Mouse (Mus musculus) heart, embryonic 14.5 days (tissue): ENCODE results near the gene Sf3a1. TPM values are rescaled to one million over a fixed set of nuclear protein-coding genes. Genes with fewer than 3 reads are reported as not detected.

Source experiments
- ATAC-seq: fragments of 200-750 bp; cut with Nextera tagmentation; 2 replicates; pipeline ENCODE4 v1.8.0; 2017; ENCODE audit warnings: low read depth, moderate TSS enrichment; ENCODE audit not compliant: insufficient number of reproducible peaks, insufficient read depth, low FRiP score
- H3K27ac ChIP-seq, 2 experiments: fragments of 200-500 bp in 1 of 2; fragments of 300-500 bp in 1 of 2; sonication (generic) in 1 of 2; replicated peaks in 1 of 2; 2 replicates each; pipeline ENCODE4 v1.5.1; 2012 to 2014; ENCODE audit warnings: low read depth in 2 of 2, low read length in 2 of 2, control low read depth in 1 of 2, mild to moderate bottlenecking in 1 of 2, mixed read lengths in 1 of 2; ENCODE audit not compliant: control insufficient read depth in 1 of 2, insufficient read depth in 1 of 2
- H3K27me3 ChIP-seq: fragments of 300-500 bp; sonication (generic); 2 replicates; pipeline ENCODE4 v1.6.1; 2014; ENCODE audit warnings: mild to moderate bottlenecking, low read length, control low read depth; ENCODE audit not compliant: control insufficient read depth, insufficient read depth
- H3K36me3 ChIP-seq: fragments of 300-500 bp; sonication (generic); 2 replicates; pipeline ENCODE4 v1.6.1; 2014; ENCODE audit warnings: mild to moderate bottlenecking, control low read depth, low read length, mixed read lengths; ENCODE audit not compliant: control insufficient read depth, insufficient read depth
- H3K4me1 ChIP-seq, 2 experiments: fragments of 200-500 bp in 1 of 2; fragments of 300-500 bp in 1 of 2; sonication (generic) in 1 of 2; 2 replicates each; pipeline ENCODE4 v1.6.1; 2012 to 2014; ENCODE audit warnings: low read length in 2 of 2, control low read depth in 1 of 2, mixed read lengths in 1 of 2; ENCODE audit not compliant: control insufficient read depth in 2 of 2, insufficient read depth in 2 of 2
- H3K4me2 ChIP-seq: fragments of 300-500 bp; sonication (generic); 2 replicates; pipeline ENCODE4 v1.6.1; 2014; ENCODE audit warnings: mild to moderate bottlenecking, low read length
- H3K4me3 ChIP-seq, 2 experiments: fragments of 200-500 bp in 1 of 2; fragments of 300-500 bp in 1 of 2; sonication (generic) in 1 of 2; 2 replicates each; pipeline ENCODE4 v1.5.1; 2012 to 2014; ENCODE audit warnings: low read length in 2 of 2, mild to moderate bottlenecking in 2 of 2, control low read depth in 1 of 2, low read depth in 1 of 2, moderate library complexity in 1 of 2; ENCODE audit not compliant: control insufficient read depth in 1 of 2, insufficient read depth in 1 of 2
- H3K9ac ChIP-seq: fragments of 300-500 bp; sonication (generic); 2 replicates; pipeline ENCODE4 v1.6.1; 2014; ENCODE audit warnings: mild to moderate bottlenecking, low read length
- H3K9me3 ChIP-seq: fragments of 300-500 bp; sonication (generic); 2 replicates; pipeline ENCODE4 v1.6.1; 2016; ENCODE audit warnings: low read length, control low read depth; ENCODE audit not compliant: control insufficient read depth
- WGBS: fragments of 180-500 bp; shearing (Covaris S2); extraction: QIAGEN DNeasy Blood & Tissue Kit; methylation state at CpG from one replicate; pipeline ENCODE4 v1.1.7; 2014; 5-methylcytosine and 5-hydroxymethylcytosine counted together
- polyA plus RNA-seq: library from polyadenylated mRNA; unstranded; fragments of >200 nt; fragmentation: Nextera tagmentation; extraction: Ambion mirVana; gene quantifications from 2 replicates; pipeline ENCODE4 v1.2.1, GENCODE M21; 2014

Sf3a1 gene
- polyA plus RNA-seq, 1 experiment from 2014 or later = 31.6 TPM

DNA sequence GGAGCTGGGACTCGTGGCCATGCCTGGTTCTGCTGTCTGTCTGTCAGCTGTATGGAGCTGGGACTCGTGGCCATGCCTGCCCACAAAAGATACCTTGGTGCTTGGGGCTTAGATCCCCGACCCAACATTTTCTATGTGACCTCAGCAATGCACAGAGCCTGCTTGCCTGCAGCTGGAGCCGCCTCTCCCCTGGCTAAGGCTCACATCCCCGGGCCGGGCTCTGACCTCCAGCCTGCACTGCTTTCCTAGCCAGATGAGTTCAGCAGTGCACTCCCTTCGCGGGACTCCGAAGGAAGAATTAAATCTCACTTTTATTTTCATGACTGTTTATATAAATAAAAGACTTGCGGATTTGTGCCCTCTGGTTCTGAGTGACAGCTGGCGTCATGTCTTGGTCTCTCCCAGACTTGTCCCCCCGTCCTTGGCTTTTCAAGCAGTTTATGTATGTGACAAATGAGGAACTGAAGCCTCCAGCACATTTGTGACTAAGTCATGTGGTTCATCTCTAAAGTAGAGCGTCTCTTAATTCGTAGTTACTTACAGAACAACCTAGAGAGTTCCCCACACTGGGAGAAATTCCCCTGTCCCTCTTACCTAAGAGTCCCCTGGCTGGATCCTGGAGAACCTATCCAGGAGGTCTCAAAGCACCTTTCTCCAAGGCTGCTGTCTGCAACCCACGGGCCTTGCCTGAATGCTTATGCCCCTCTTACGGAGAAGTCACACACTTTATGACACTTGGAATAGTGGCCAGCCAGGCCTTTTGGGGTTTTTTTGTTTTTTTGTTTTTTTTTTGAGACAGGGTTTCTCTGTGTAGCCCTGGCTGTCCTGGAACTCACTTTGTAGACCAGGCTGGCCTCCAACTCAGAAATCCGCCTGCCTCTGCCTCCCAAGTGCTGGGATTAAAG, 62.1 kb downstream of the Sf3a1 start:
- ATAC-seq = no peak
- Histone ChIP-seq H3K36me3 (no peaks in the 10 kb centered on the region), H3K4me3 (no peak overlapping the region), H3K9me3 (no peaks in the 10 kb centered on the region), H3K27me3 (no peaks in the 10 kb centered on the region; the same call in 1 of the 2 replicates), H3K4me1 (peaks cover 10 to 12% of the 10 kb centered on the region in 2 experiments), H3K9ac (no peak overlapping the region), H3K4me2 (no peak overlapping the region), H3K27ac (no peak overlapping the region)
- WGBS = 73% methylated on average over 17 of the region's 17 CpGs

GRCm38 (mm10) chr11:4223393-4224188, 63.4 kb downstream of the Sf3a1 start:
- Histone ChIP-seq H3K36me3 (no peaks in the 10 kb centered on the region), H3K4me2 (no peak overlapping the region), H3K27me3 (no peaks in the 10 kb centered on the region; the same call in 1 of the 2 replicates), H3K27ac (no peak overlapping the region), H3K4me3 (no peak overlapping the region), H3K9ac (no peak overlapping the region), H3K4me1 (peaks cover 2 to 6% of the 10 kb centered on the region in 2 experiments; a peak in 3 of 4 replicates), H3K9me3 (no peaks in the 10 kb centered on the region)
- WGBS = 18% methylated on average over 7 of the region's 7 CpGs
- ATAC-seq = no peak

GRCm38 (mm10) chr11:4224223-4224622, 64.1 kb downstream of the Sf3a1 start:
- Histone ChIP-seq H3K36me3 (no peaks in the 10 kb centered on the region), H3K9ac (no peak overlapping the region; the same call in 1 of the 2 replicates), H3K4me1 (peaks cover 2% of the 10 kb centered on the region in 2 experiments; a peak in 2 of 4 replicates), H3K27me3 (no peaks in the 10 kb centered on the region; the same call in 1 of the 2 replicates), H3K4me3 (no peak overlapping the region), H3K9me3 (no peaks in the 10 kb centered on the region), H3K4me2 (no peak overlapping the region), H3K27ac (no peak overlapping the region)
- 42% methylated on average over 2 of the region's 2 CpGs for WGBS
- ATAC-seq = no peak

GRCm38 (mm10) chr11:4226569-4227325, 66.6 kb downstream of the Sf3a1 start:
- no peaks in the 10 kb centered on the region for H3K9me3 ChIP-seq
- ATAC-seq = no peak
- no peaks in the 10 kb centered on the region; a peak in 1 of 4 replicates for H3K4me1 ChIP-seq
- 67% methylated on average over 5 of the region's 5 CpGs for WGBS
- H3K27me3 ChIP-seq = no peaks in the 10 kb centered on the region
- no peak overlapping the region for H3K4me2 ChIP-seq
- H3K4me3 ChIP-seq = no peak overlapping the region
- no peak overlapping the region for H3K27ac ChIP-seq
- H3K9ac ChIP-seq = no peak overlapping the region
- no peaks in the 10 kb centered on the region for H3K36me3 ChIP-seq

DNA sequence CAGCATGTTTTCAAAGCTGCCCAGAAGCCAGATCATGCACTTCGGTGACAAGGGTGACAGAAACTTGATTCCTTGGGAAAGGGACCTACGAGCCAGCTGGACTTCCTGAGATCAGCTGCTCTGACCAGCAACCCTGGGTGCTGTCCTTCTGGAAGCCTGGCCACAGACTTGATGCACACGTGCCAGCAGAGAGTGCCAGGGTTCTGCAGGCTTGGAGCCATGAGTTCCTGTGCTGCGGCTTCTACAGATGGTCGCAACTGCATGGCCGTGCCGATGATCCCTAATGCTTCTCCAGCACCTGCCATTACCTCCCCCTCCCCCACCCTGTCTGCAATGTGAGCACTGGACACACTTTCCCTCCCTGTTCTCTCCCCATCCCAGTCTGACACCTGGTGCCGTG, 68.3 kb downstream of the Sf3a1 start:
- ATAC-seq = no peak
- H3K27ac ChIP-seq = no peak overlapping the region
- H3K9ac ChIP-seq = no peak overlapping the region
- H3K4me2 ChIP-seq = no peak overlapping the region
- no peaks in the 10 kb centered on the region for H3K36me3 ChIP-seq
- no peak overlapping the region for H3K4me3 ChIP-seq
- peaks cover 0 to 2% of the 10 kb centered on the region in 2 experiments; a peak in 1 of 4 replicates for H3K4me1 ChIP-seq
- no peaks in the 10 kb centered on the region for H3K27me3 ChIP-seq
- 28% methylated on average over 8 of the region's 8 CpGs for WGBS
- no peaks in the 10 kb centered on the region for H3K9me3 ChIP-seq

GRCm38 (mm10) chr11:4229841-4230240, 69.7 kb downstream of the Sf3a1 start:
- 55% methylated on average over 4 of the region's 4 CpGs for WGBS
- no peak overlapping the region for H3K9ac ChIP-seq

DNA sequence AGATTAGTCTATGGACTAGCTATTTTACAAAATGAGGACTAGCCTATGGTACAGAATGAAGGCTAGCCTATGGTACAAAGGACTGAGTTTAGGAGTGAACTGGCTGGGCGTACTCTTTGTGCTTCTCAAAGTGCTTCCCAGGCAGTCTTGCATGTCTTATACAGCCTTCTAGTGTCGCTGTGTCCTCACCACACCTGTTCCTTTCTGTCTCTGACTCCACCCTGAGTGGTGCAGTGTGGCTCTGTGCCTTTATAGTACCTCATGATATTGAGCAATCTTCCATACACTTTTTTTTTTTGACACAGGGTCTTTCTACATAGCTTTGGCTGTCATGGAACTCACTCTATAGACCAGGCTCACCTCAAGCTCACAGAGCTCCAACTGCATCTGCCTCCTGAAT, 71.3 kb downstream of the Sf3a1 start:
- no peaks in the 10 kb centered on the region for H3K36me3 ChIP-seq
- no peak overlapping the region for H3K27ac ChIP-seq
- 90% methylated on average over 2 of the region's 2 CpGs for WGBS
- no peak overlapping the region for H3K4me3 ChIP-seq
- H3K9ac ChIP-seq = no peak overlapping the region
- H3K4me2 ChIP-seq = no peak overlapping the region
- H3K27me3 ChIP-seq = no peaks in the 10 kb centered on the region
- H3K4me1 ChIP-seq = peaks cover 2 to 5% of the 10 kb centered on the region in 2 experiments; a peak in 2 of 4 replicates
- no peaks in the 10 kb centered on the region for H3K9me3 ChIP-seq
- no peak for ATAC-seq

More at GRCm38 (mm10) chr11:4229841-4230240, 69.7 kb downstream of the Sf3a1 start:
- no peak for ATAC-seq
- H3K9me3 ChIP-seq = no peaks in the 10 kb centered on the region
- H3K36me3 ChIP-seq = no peaks in the 10 kb centered on the region
- H3K4me3 ChIP-seq = no peak overlapping the region
- H3K27ac ChIP-seq = no peak overlapping the region
- H3K4me2 ChIP-seq = no peak overlapping the region
- peaks cover 0 to 2% of the 10 kb centered on the region in 2 experiments; a peak in 1 of 4 replicates for H3K4me1 ChIP-seq
- no peaks in the 10 kb centered on the region for H3K27me3 ChIP-seq
